Mouse (Mus musculus): Measurements from ENCODE around the gene Olfr332.
"Not testable (repeated sequence)": the region's sequence is repeated elsewhere in the genome, so short reads cannot be mapped to it uniquely, and the experiment has no call there.

- not testable (repeated sequence) for TF ChIP-seq CTCF, POLR2A (IDR thresholded peaks at IDR 0.05; ENCODE audit: extremely low read depth, insufficient read depth, low read length)
These were observed 16.7 kb upstream of the Olfr332 start for GRCm38 (mm10) chr11:58509058-58509457.
